Mouse (Mus musculus) natural killer cell, adult 2 months (primary cell): Measurements from ENCODE around the gene Slc39a8.

ENCODE experiments used
- DNase-seq, 2 experiments: peaks; one replicate each; pipeline ENCODE4 v3.0.0; 2022; ENCODE audit warnings: low spot score in 2 of 2

Gene Slc39a8

DNA sequence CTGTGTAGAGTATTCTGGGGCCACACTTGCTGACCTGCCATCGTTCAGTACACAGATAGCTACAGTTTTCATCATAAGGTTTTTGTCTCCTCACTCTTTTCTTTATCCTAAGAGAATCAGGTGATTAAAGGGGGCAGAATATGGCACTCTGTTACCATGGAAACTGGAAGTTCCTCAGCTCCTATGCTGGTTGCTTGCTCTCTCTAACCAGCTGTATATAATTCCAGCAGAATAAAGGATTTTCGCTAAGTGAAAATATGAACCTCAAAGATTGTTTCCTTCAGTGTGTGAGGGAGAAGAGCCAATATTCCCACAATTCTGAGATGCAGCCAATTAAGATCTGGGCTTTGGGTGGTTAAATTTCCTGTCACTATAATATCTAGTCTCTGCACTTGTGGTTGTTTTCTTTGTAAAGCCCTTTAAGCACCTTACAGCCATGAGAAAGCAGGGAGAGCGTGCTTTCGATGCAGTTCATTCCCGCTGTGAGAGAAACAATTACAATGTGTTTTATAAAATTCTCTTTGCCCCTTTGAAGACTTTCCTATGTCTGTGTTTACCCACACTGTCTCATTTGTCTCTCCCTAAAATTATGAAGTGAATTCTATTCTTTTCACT, 93.6 kb downstream of the Slc39a8 start:
- DNase-seq: no peak

DNA sequence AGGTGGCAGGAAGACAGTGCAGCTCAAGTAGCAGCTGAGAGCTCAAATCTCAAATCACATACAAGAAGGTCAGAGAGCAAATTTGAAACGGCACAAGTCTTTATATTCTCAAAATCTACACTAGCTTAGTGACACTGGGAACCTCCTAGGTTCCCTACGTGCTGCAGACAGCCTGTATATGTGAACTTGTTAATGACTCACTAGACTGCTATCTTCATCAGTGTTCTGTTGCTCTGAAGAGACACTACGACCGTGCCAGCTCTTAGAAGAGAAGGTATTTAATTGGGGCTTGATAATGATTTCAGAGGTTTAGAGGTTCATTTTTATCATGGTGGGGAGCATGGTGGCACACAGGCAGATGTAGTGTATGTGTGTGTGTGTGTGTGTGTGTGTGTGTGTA, 94.2 kb downstream of the Slc39a8 start:
- no peak for DNase-seq

DNA sequence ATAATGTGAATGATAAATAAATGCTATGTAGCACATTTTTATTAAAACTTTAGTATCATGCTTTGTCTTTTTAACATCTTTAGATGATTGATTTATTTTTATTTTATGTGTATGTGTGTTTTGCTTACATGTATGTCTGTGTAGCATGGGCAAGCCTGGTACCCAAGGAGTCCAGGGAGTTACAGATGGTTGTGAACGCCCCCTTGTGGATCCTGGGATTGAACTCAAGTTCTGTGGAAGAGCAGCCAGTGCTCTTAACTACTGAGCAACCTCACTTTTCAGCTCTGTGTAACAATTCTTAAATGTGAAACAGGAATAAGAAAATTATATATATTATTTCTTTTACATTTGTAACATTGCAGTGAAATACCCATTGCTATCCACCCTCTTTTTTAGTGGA, 101.7 kb downstream of the Slc39a8 start:
- no peak for DNase-seq

DNA sequence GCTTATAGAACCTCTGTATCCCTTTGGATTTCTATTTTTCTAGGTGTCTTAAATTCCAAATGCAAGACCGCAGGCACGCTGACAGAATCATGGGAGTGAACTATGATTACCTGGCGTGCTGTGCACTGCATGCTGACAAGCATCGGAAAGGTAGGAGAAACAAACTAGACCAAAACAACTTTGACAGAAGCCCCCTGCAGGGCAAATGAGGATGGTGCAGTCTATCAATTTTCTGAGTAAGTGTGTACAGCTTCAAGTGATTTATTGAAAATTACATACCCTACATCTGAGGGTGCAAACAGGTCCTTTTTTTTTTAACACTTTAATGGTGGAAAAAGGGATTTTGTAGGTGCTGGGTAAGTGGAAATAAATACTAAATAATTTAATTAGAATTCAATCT, 103.1 kb downstream of the Slc39a8 start:
- no peak for DNase-seq

DNA sequence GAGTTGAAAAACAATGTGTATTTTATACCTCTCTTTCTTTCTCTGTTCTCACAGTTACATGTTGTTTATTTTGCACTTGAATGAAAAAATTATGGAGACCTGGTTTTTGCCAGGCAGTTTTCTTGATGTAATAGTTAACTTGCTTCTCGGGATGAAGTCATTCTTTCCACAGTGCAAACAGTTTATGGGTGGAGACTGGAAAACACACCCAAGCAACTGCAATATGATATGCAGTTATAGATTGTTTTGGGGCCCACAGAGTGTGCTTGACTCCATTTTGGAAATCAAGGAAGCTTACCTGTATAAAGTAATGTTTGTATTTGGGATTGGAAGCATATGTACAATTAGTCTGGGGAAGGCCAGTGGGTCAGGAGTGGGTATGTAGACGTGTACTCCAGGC, 112.4 kb downstream of the Slc39a8 start:
- DNase-seq: no peak
